In the genomic region with DNA sequence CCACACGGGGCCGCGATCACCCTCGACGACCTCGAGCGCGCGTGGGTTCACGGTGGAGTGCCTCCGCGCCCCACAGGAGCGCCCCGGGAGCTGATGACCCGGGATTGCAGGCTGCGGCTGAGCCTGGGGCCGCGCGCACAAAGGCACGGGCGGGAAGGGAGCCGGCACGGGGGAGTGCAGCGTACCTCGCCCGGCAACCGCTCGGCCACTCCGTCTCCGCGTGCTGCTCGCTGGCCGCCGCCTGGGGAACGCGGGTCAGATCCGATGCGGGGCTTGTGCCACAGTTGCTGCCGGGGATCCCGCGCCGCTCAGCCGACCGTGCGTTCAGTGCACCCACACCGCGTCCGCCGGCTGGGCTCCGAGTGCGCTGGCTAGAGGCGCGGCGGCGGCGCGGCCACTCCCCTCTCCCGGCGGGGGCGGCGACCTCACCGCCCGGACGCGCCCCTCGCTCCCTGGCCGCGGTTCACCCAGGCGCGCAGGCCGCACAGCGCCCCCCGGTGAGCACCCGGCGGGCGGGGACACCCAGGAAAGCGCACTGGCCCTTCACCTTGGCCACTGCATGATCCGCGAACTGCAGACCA, we compare ENCODE assay signal across 8 mouse cellular contexts. TPM values are rescaled to one million over a fixed set of nuclear protein-coding genes. Genes with fewer than 3 reads are reported as not detected.
DNase-seq lines count a peak whose midpoint lies in the region; ATAC-seq and TF ChIP-seq lines count a peak whose summit lies in the region.

Gene Myo1b (minus strand): TSS at position 496 of the 581 bp plus-strand sequence.

- H3K4me2 ChIP-seq in embryonic facial prominence, embryonic 13.5 days, result peak within 1 kb of the TSS; percentile 62
- peak within 1 kb of the TSS; percentile 87 for H3K4me2 ChIP-seq in heart, embryonic 13.5 days
- peak within 1 kb of the TSS; percentile 71 for H3K4me2 ChIP-seq in kidney, embryonic 16.5 days (replicated peaks; ENCODE audit: low read depth, low read length)
- peak within 1 kb of the TSS; percentile 87 for H3K4me2 ChIP-seq in liver, postnatal 0 days (ENCODE audit: low read depth, low read length)
- H3K4me2 ChIP-seq in neural tube, embryonic 14.5 days (ENCODE audit: low read depth, low read length), result peak within 1 kb of the TSS; percentile 71

- peaks cover 11% of the 10 kb centered on the region for H3K27me3 ChIP-seq in spleen, adult 2 months (ENCODE audit: control insufficient read depth, insufficient read depth, low read length)
- H3K27me3 ChIP-seq in embryonic facial prominence, embryonic 13.5 days, result no peaks in the 10 kb centered on the region
- no peaks in the 10 kb centered on the region for H3K27me3 ChIP-seq in heart, embryonic 13.5 days (replicated peaks)
- no peaks in the 10 kb centered on the region for H3K27me3 ChIP-seq in kidney, embryonic 16.5 days (ENCODE audit: insufficient read depth, low read length)
- peaks cover 7% of the 10 kb centered on the region for H3K27me3 ChIP-seq in liver, postnatal 0 days (ENCODE audit: insufficient read depth, low read length)
- H3K27me3 ChIP-seq in neural tube, embryonic 14.5 days (ENCODE audit: control insufficient read depth, insufficient read depth, low read length), result no peaks in the 10 kb centered on the region

- TF ChIP-seq POLR2A in spleen, adult 2 months (IDR thresholded peaks at IDR 0.05; ENCODE audit: low read depth, low read length), result no peak

- TF ChIP-seq CTCF in spleen, adult 2 months (IDR thresholded peaks at IDR 0.05; ENCODE audit: extremely low read depth, insufficient read depth, insufficient read length, insufficient replicate concordance), result no peak
- TF ChIP-seq CTCF in liver, postnatal 0 days (IDR thresholded peaks at IDR 0.05; ENCODE audit: low read depth), result peak; percentile 61

- H3K27ac ChIP-seq in spleen, adult 2 months (ENCODE audit: insufficient read depth, low read length), result no peak within 1 kb of the TSS
- H3K27ac ChIP-seq in embryonic facial prominence, embryonic 13.5 days, result peak within 1 kb of the TSS; percentile 97
- H3K27ac ChIP-seq in heart, embryonic 13.5 days (replicated peaks), result peak within 1 kb of the TSS; percentile 88
- peak within 1 kb of the TSS; percentile 93 for H3K27ac ChIP-seq in kidney, embryonic 16.5 days (ENCODE audit: low read length)
- peak within 1 kb of the TSS; percentile 64 for H3K27ac ChIP-seq in liver, postnatal 0 days (ENCODE audit: low read depth)
- peak within 1 kb of the TSS; percentile 93 for H3K27ac ChIP-seq in neural tube, embryonic 14.5 days (ENCODE audit: low read depth, low read length)

- peak within 1 kb of the TSS; percentile 59 for H3K4me3 ChIP-seq in spleen, adult 2 months (ENCODE audit: extremely low read depth, insufficient read depth, insufficient read length)
- peak within 1 kb of the TSS; percentile 84 for H3K4me3 ChIP-seq in embryonic facial prominence, embryonic 13.5 days
- peak within 1 kb of the TSS; percentile 86 for H3K4me3 ChIP-seq in heart, embryonic 13.5 days
- H3K4me3 ChIP-seq in kidney, embryonic 16.5 days (ENCODE audit: low read length), result peak within 1 kb of the TSS; percentile 96
- peak within 1 kb of the TSS; percentile 74 for H3K4me3 ChIP-seq in liver, postnatal 0 days (ENCODE audit: low read depth, low read length)
- peak within 1 kb of the TSS; percentile 81 for H3K4me3 ChIP-seq in neural tube, embryonic 14.5 days (ENCODE audit: low read depth, low read length)

- H3K9ac ChIP-seq in embryonic facial prominence, embryonic 13.5 days, result peak within 1 kb of the TSS; percentile 96
- H3K9ac ChIP-seq in heart, embryonic 13.5 days, result peak within 1 kb of the TSS; percentile 96
- peak within 1 kb of the TSS; percentile 98 for H3K9ac ChIP-seq in kidney, embryonic 16.5 days (replicated peaks; ENCODE audit: low read length)
- peak within 1 kb of the TSS; percentile 77 for H3K9ac ChIP-seq in liver, postnatal 0 days (replicated peaks)
- H3K9ac ChIP-seq in neural tube, embryonic 14.5 days (replicated peaks; ENCODE audit: low read depth, low read length), result peak within 1 kb of the TSS; percentile 95

- peaks cover 11% of the 10 kb centered on the region for H3K4me1 ChIP-seq in spleen, adult 2 months (ENCODE audit: control insufficient read depth, insufficient read depth, insufficient read length)
- H3K4me1 ChIP-seq in embryonic facial prominence, embryonic 13.5 days, result peaks cover 29% of the 10 kb centered on the region
- peaks cover 37% of the 10 kb centered on the region for H3K4me1 ChIP-seq in heart, embryonic 13.5 days
- peaks cover 31% of the 10 kb centered on the region for H3K4me1 ChIP-seq in kidney, embryonic 16.5 days (ENCODE audit: insufficient read depth, low read length)
- H3K4me1 ChIP-seq in liver, postnatal 0 days (ENCODE audit: insufficient read depth), result peaks cover 12% of the 10 kb centered on the region
- H3K4me1 ChIP-seq in neural tube, embryonic 14.5 days (ENCODE audit: control insufficient read depth, insufficient read depth, low read length), result peaks cover 25% of the 10 kb centered on the region; the same call in 1 of the 2 replicates

- 2% methylated on average over 77 of the region's 79 CpGs for WGBS in spleen, adult 2 months
- WGBS in embryonic facial prominence, embryonic 13.5 days, result under 1% methylated on average over 79 of the region's 79 CpGs
- under 1% methylated on average over 75 of the region's 79 CpGs for WGBS in heart, embryonic 13.5 days
- under 1% methylated on average over 74 of the region's 79 CpGs for WGBS in kidney, embryonic 16.5 days
- under 1% methylated on average over 59 of the region's 79 CpGs for WGBS in liver, postnatal 0 days (ENCODE audit: insufficient replicate concordance)
- WGBS in neural tube, embryonic 14.5 days, result under 1% methylated on average over 68 of the region's 79 CpGs

- ATAC-seq in embryonic facial prominence, embryonic 13.5 days (ENCODE audit: insufficient number of reproducible peaks, insufficient read depth, low FRiP score, low TSS enrichment, low read depth), result peak; percentile 80
- ATAC-seq in heart, embryonic 13.5 days (ENCODE audit: extremely low read depth, insufficient number of reproducible peaks, low FRiP score, low TSS enrichment), result peak; percentile 58; the same call in 1 of the 2 replicates
- ATAC-seq in kidney, embryonic 16.5 days (ENCODE audit: low FRiP score, low TSS enrichment), result peak; percentile 90
- ATAC-seq in liver, postnatal 0 days, result peak; percentile 93
- ATAC-seq in neural tube, embryonic 14.5 days (ENCODE audit: low read depth), result peak; percentile 85

- H3K9me3 ChIP-seq in embryonic facial prominence, embryonic 13.5 days, result no peaks in the 10 kb centered on the region
- no peaks in the 10 kb centered on the region for H3K9me3 ChIP-seq in heart, embryonic 13.5 days
- no peaks in the 10 kb centered on the region for H3K9me3 ChIP-seq in kidney, embryonic 16.5 days (ENCODE audit: low read length)
- no peaks in the 10 kb centered on the region for H3K9me3 ChIP-seq in liver, postnatal 0 days (ENCODE audit: low read length)
- H3K9me3 ChIP-seq in neural tube, embryonic 14.5 days (ENCODE audit: control insufficient read depth, low read length), result no peaks in the 10 kb centered on the region

- no peak for TF ChIP-seq EP300 in liver, postnatal 0 days (IDR thresholded peaks at IDR 0.05; ENCODE audit: low read depth)

- H3K36me3 ChIP-seq in spleen, adult 2 months (ENCODE audit: control insufficient read depth, insufficient read depth, low read length), result no peaks in the 10 kb centered on the region
- H3K36me3 ChIP-seq in embryonic facial prominence, embryonic 13.5 days, result peaks cover 8% of the 10 kb centered on the region; the same call in 1 of the 2 replicates
- H3K36me3 ChIP-seq in heart, embryonic 13.5 days, result no peaks in the 10 kb centered on the region
- H3K36me3 ChIP-seq in kidney, embryonic 16.5 days (ENCODE audit: insufficient read depth, low read length), result no peaks in the 10 kb centered on the region
- H3K36me3 ChIP-seq in liver, postnatal 0 days (replicated peaks; ENCODE audit: insufficient read depth, low read length), result no peaks in the 10 kb centered on the region
- H3K36me3 ChIP-seq in neural tube, embryonic 14.5 days (ENCODE audit: control insufficient read depth, insufficient read depth, low read length), result no peaks in the 10 kb centered on the region

- peak in 1 of 2 experiments; percentile 16 for DNase-seq in spleen, adult 2 months (ENCODE audit: low read depth in 1 of 2, low spot score in 2 of 2)
- no peak for DNase-seq in spleen, postnatal 14 days (ENCODE audit: low spot score in 2 of 2)
- DNase-seq in liver, postnatal 0 days, result peak; percentile 81
- peak; percentile 47 for DNase-seq in thymus, postnatal 14 days

RNA-seq across cellular contexts. Expression of gene Myo1b, which starts in this region (rescaled TPM):
- polyA plus RNA-seq in spleen, adult 2 months (2012; rRNA removed), result 1.0 and 1.5 TPM in 2 replicates
- polyA plus RNA-seq in embryonic facial prominence, embryonic 13.5 days (2015; fragmentation: Nextera tagmentation; extraction: Ambion mirVana), result 96.1 and 105 TPM in 2 replicates
- polyA plus RNA-seq in heart, embryonic 13.5 days (2015; fragmentation: Nextera tagmentation; extraction: Ambion mirVana), result 33.5 and 33.7 TPM in 2 replicates
- 68.3 and 68.8 TPM in 2 replicates for polyA plus RNA-seq in kidney, embryonic 16.5 days (2015; fragmentation: Nextera tagmentation; extraction: Ambion mirVana)
- 10.7 and 12.6 TPM in 2 replicates for polyA plus RNA-seq in liver, postnatal 0 days (2015; fragmentation: Nextera tagmentation; extraction: Ambion mirVana)
- 74.8 and 82.6 TPM in 2 replicates for polyA plus RNA-seq in neural tube, embryonic 14.5 days (2014; fragmentation: Nextera tagmentation; extraction: Ambion mirVana)

Comparison
In these comparisons a context has a peak if more than half of its experiments do, and no peak if none do; other contexts are left out.
1. DNase-seq: peak in liver, postnatal 0 days (single experiment) and thymus, postnatal 14 days (single experiment); none in spleen, postnatal 14 days (0 of 2).
2. Peak in every context shown above with its lines, with median percentiles within 50 percentile points of each other: H3K4me3 ChIP-seq, ATAC-seq, H3K4me2 ChIP-seq and H3K9ac ChIP-seq.